Mouse (Mus musculus): Measurements from ENCODE around the gene Ugt1a6a. TPM values are rescaled to one million over a fixed set of nuclear protein-coding genes. Genes with fewer than 3 reads are reported as not detected.
A peak's percentile ranks its signal among the peaks of the same experiment; 100 is the strongest.

The Ugt1a6a gene
- polyA plus RNA-seq, 1 experiment from 2014 or later, result 7.9 TPM

GRCm38 (mm10) chr1:88235046-88235893 lies 100.7 kb downstream of the Ugt1a6a start:
- Histone ChIP-seq H3K9ac (no peak overlapping the region), H3K4me3 (replicated peaks) (no peak overlapping the region), H3K36me3 (no peaks in the 10 kb centered on the region), H3K4me1 (replicated peaks) (no peaks in the 10 kb centered on the region), H3K27me3 (replicated peaks) (no peaks in the 10 kb centered on the region), H3K27ac (no peak overlapping the region), H3K9me3 (peaks cover 38% of the 10 kb centered on the region), H3K4me2 (replicated peaks) (no peak overlapping the region)
- 63% methylated on average over 11 of the region's 11 CpGs for WGBS
- no peak for ATAC-seq

DNA sequence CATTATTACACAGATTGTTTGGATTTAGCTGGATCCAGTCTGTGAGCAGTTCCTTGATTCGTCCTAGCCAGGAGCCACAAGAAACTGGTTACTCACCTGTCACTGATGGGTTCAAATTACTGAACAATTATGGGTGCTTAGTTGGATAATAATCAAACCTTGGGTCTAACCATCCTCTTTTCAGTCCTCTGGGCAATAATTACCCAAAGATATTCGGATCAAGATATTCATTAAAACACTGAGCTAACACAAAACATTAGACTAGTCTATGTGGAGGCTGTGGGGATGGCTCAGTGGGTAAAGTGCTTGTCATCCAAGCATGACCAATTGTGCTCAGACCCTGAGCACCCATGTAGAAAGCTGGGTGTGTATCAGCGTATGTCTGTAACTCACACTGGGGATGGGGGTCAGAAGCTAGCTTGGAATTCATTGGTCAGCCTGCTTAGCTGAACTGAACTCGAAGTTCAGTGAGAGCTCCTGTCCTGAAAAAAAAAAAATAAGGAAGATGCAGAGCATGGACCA lies 101.3 kb downstream of the Ugt1a6a start:
- Histone ChIP-seq H3K4me2 (replicated peaks) (no peak overlapping the region), H3K9me3 (peaks cover 44% of the 10 kb centered on the region), H3K27me3 (replicated peaks) (no peaks in the 10 kb centered on the region), H3K4me3 (replicated peaks) (no peak overlapping the region), H3K9ac (no peak overlapping the region), H3K4me1 (replicated peaks) (no peaks in the 10 kb centered on the region), H3K36me3 (no peaks in the 10 kb centered on the region), H3K27ac (no peak overlapping the region)
- 62% methylated on average over 4 of the region's 4 CpGs for WGBS
- ATAC-seq, result no peak

DNA sequence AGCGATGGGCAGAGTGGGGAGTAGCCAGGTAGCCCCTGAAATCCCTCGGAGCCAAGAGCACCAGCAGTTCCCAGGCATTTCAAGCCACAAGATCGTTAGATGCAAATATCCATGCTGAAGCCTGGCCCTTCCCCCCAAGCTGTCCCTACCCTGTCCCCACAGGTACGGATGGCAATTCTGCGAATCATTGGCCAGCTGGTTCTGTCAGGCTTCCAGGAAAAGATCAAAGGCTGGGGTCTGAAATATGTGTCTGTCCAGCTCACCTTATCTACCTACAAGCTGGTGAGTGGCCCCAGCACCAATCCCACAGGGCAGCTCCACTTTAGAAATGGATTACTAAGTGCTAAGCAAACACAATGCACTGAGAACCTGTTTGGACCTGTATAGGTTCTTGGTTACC lies 102.7 kb downstream of the Ugt1a6a start:
- Histone ChIP-seq H3K27me3 (replicated peaks) (no peaks in the 10 kb centered on the region), H3K27ac (no peak overlapping the region), H3K4me2 (replicated peaks) (no peak overlapping the region), H3K9me3 (peaks cover 44% of the 10 kb centered on the region), H3K36me3 (no peaks in the 10 kb centered on the region), H3K4me1 (replicated peaks) (no peaks in the 10 kb centered on the region), H3K9ac (no peak overlapping the region), H3K4me3 (replicated peaks) (no peak overlapping the region)
- WGBS, result 68% methylated on average over 5 of the region's 5 CpGs
- ATAC-seq, result peak; percentile 10; the same call in 1 of the 2 replicates

- Histone ChIP-seq H3K27ac (no peak overlapping the region), H3K9ac (no peak overlapping the region), H3K36me3 (no peaks in the 10 kb centered on the region), H3K4me2 (replicated peaks) (no peak overlapping the region), H3K4me1 (replicated peaks) (no peaks in the 10 kb centered on the region), H3K27me3 (replicated peaks) (no peaks in the 10 kb centered on the region), H3K9me3 (peaks cover 44% of the 10 kb centered on the region), H3K4me3 (replicated peaks) (no peak overlapping the region)
- ATAC-seq, result no peak
- 71% methylated on average over 6 of the region's 6 CpGs for WGBS
Observed at GRCm38 (mm10) chr1:88238771-88239170, 104.2 kb downstream of the Ugt1a6a start.

GRCm38 (mm10) chr1:88240072-88240471 lies 105.5 kb downstream of the Ugt1a6a start:
- Histone ChIP-seq H3K4me1 (replicated peaks) (no peaks in the 10 kb centered on the region), H3K27me3 (replicated peaks) (no peaks in the 10 kb centered on the region), H3K36me3 (no peaks in the 10 kb centered on the region), H3K27ac (no peak overlapping the region), H3K9ac (no peak overlapping the region), H3K4me3 (replicated peaks) (no peak overlapping the region), H3K4me2 (replicated peaks) (no peak overlapping the region), H3K9me3 (peaks cover 40% of the 10 kb centered on the region)
- whole genome bisulfite sequencing, result 70% methylated on average over 5 of the region's 5 CpGs
- ATAC-seq, result no peak

- 71% methylated on average over 4 of the region's 4 CpGs for WGBS
- Histone ChIP-seq H3K9ac (no peak overlapping the region), H3K4me1 (replicated peaks) (no peaks in the 10 kb centered on the region), H3K4me3 (replicated peaks) (no peak overlapping the region), H3K9me3 (peaks cover 37% of the 10 kb centered on the region), H3K27me3 (replicated peaks) (no peaks in the 10 kb centered on the region), H3K4me2 (replicated peaks) (no peak overlapping the region), H3K36me3 (no peaks in the 10 kb centered on the region), H3K27ac (no peak overlapping the region)
- no peak for ATAC-seq
Observed at GRCm38 (mm10) chr1:88240579-88240978, 106.0 kb downstream of the Ugt1a6a start.

DNA sequence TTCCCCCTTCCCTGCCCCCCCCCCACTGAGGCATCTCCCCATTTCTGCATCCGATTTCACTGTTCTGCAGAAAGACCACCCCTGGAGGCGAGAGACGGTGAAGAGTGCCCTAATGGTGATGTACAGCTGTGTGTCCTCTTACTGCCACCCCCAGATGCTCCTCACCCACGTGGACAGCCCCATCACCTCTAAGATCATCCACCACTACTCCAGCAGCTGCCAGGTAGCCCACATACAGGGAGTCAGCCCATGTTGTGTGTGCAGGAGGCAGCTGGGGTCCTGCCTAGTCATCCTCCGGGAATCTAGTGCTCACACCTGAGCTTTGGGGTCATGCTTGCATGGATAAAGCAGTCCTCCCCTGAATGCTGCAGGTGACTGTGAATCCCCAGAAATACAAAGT lies 109.3 kb downstream of the Ugt1a6a start:
- 62% methylated on average over 5 of the region's 5 CpGs for WGBS
- Histone ChIP-seq H3K4me3 (replicated peaks) (no peak overlapping the region), H3K36me3 (no peaks in the 10 kb centered on the region), H3K4me1 (replicated peaks) (no peaks in the 10 kb centered on the region), H3K9me3 (peaks cover 33% of the 10 kb centered on the region), H3K9ac (no peak overlapping the region), H3K4me2 (replicated peaks) (no peak overlapping the region), H3K27me3 (replicated peaks) (no peaks in the 10 kb centered on the region), H3K27ac (no peak overlapping the region)
- ATAC-seq, result no peak

DNA sequence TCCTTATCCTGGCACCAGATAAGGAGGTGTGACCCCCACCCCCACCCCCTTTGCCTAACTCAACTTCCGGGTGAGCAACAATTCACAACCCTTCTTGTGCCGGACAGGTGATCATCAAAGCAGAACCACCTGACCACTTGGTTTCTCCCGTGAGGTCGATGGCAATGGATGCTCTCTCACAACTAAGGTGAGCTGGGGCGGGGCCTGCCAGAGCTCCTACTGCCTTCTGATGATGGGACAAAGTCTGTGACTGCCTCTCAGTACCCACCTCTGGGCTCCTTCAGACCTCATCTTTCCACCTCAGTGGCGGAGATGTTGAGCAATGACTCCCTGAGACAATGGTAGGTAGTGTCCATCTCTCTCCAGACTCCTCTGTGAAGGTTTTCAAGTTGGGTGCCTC lies 111.3 kb downstream of the Ugt1a6a start:
- no peak overlapping the region for H3K9ac ChIP-seq
- no peak overlapping the region for H3K27ac ChIP-seq
- ATAC-seq, result 0 out of 2 replicates have a peak, but pooled peaks have one; percentile 3
- WGBS, result 79% methylated on average over 6 of the region's 6 CpGs
- no peaks in the 10 kb centered on the region for H3K27me3 ChIP-seq (replicated peaks)
- peaks cover 20% of the 10 kb centered on the region for H3K9me3 ChIP-seq
- H3K4me2 ChIP-seq (replicated peaks), result no peak overlapping the region
- no peaks in the 10 kb centered on the region for H3K4me1 ChIP-seq (replicated peaks)
- H3K36me3 ChIP-seq, result no peaks in the 10 kb centered on the region
- no peak overlapping the region for H3K4me3 ChIP-seq (replicated peaks)

- ATAC-seq, result no peak
- H3K9ac ChIP-seq, result no peak overlapping the region
- 49% methylated on average over 6 of the region's 6 CpGs for WGBS
- H3K36me3 ChIP-seq, result no peaks in the 10 kb centered on the region
- no peaks in the 10 kb centered on the region for H3K4me1 ChIP-seq (replicated peaks)
- no peak overlapping the region for H3K27ac ChIP-seq
- H3K4me3 ChIP-seq (replicated peaks), result no peak overlapping the region
- H3K9me3 ChIP-seq, result peaks cover 17% of the 10 kb centered on the region
- H3K4me2 ChIP-seq (replicated peaks), result no peak overlapping the region
- no peaks in the 10 kb centered on the region for H3K27me3 ChIP-seq (replicated peaks)
Observed at GRCm38 (mm10) chr1:88246386-88246785, 111.8 kb downstream of the Ugt1a6a start.

DNA sequence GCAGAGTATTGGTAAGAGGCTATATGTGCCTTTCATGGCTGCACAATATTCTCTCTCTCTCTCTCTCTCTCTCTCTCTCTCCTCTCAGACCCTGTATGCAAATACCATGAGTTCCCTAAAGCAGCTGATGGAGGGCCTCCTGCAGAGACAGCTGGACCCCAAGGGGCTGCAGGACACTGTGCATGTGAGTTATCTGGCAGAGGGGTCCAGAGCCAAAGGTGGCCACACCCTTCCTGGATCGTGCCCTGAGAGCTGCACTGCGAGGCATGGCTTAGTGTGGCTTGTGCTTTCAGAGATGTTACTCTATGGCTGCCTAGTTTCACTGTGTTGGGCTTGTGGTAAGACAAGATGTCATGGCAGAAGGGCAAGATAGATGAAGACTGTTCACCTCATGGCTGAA lies 113.1 kb downstream of the Ugt1a6a start:
- ATAC-seq, result no peak
- H3K9me3 ChIP-seq, result peaks cover 12% of the 10 kb centered on the region
- 53% methylated on average over 2 of the region's 2 CpGs for WGBS

DNA sequence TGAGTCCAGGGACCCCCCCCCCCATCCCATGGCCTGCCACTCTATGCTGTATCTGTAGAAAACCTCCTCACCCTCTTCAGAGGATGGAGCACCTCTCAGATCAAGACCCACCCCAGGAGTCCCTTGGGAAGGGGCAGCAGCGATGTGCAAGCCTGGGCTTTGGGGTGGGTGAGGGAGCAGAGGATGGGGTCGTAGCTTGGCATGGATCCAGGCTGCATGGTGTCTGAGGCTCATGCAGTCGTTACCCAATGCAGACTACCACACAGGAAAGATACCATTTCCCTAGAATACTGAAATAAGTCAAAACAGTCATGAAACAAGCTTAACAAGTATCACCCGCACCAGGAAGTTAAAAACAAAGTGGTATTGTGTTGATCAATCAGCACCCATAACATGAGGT lies 114.0 kb downstream of the Ugt1a6a start:
- no peaks in the 10 kb centered on the region for H3K27me3 ChIP-seq (replicated peaks)
- no peak overlapping the region for H3K27ac ChIP-seq
- 70% methylated on average over 4 of the region's 4 CpGs for WGBS
- H3K4me1 ChIP-seq (replicated peaks), result no peaks in the 10 kb centered on the region
- no peak overlapping the region for H3K4me2 ChIP-seq (replicated peaks)
- no peak overlapping the region for H3K9ac ChIP-seq
- peaks cover 8% of the 10 kb centered on the region; the same call in 1 of the 2 replicates for H3K9me3 ChIP-seq
- no peak for ATAC-seq
- H3K4me3 ChIP-seq (replicated peaks), result no peak overlapping the region
- no peaks in the 10 kb centered on the region for H3K36me3 ChIP-seq

More for the DNA sequence above, 113.1 kb downstream of the Ugt1a6a start:
- no peak overlapping the region for H3K4me2 ChIP-seq (replicated peaks)
- no peak overlapping the region for H3K9ac ChIP-seq
- no peaks in the 10 kb centered on the region for H3K4me1 ChIP-seq (replicated peaks)
- H3K4me3 ChIP-seq (replicated peaks), result no peak overlapping the region
- H3K27ac ChIP-seq, result no peak overlapping the region
- no peaks in the 10 kb centered on the region for H3K36me3 ChIP-seq
- no peaks in the 10 kb centered on the region for H3K27me3 ChIP-seq (replicated peaks)

- Histone ChIP-seq H3K4me2 (replicated peaks) (no peak overlapping the region), H3K9me3 (peaks cover 3% of the 10 kb centered on the region; the same call in 1 of the 2 replicates), H3K9ac (no peak overlapping the region), H3K36me3 (no peaks in the 10 kb centered on the region), H3K27me3 (replicated peaks) (no peaks in the 10 kb centered on the region), H3K4me3 (replicated peaks) (no peak overlapping the region), H3K27ac (no peak overlapping the region), H3K4me1 (replicated peaks) (no peaks in the 10 kb centered on the region)
- ATAC-seq, result no peak
- WGBS, result 78% methylated on average over 7 of the region's 7 CpGs
Observed at GRCm38 (mm10) chr1:88249596-88249995, 115.0 kb downstream of the Ugt1a6a start.

DNA sequence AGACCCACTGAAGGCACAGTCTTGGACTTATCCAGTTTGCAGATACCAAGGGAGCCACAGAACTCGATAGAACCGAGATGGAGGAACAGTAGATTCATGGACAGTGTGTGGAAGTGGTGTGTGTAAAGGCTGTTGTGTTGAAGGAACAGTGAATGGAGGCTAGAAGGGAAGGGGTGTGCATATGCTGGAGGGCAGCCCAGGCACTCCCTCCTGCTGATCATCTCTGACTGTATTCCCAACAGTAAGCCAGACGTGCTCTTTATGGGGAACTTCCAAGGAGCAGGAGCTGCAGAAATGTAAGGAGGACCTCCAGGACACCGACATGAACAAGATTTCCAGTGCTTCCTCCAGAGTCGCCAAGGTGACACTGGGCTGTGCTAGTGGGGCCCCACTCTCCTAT lies 115.4 kb downstream of the Ugt1a6a start:
- no peak for ATAC-seq
- Histone ChIP-seq H3K4me3 (replicated peaks) (no peak overlapping the region), H3K9me3 (peaks cover 5% of the 10 kb centered on the region; the same call in 1 of the 2 replicates), H3K4me2 (replicated peaks) (no peak overlapping the region), H3K4me1 (replicated peaks) (no peaks in the 10 kb centered on the region), H3K36me3 (no peaks in the 10 kb centered on the region), H3K9ac (no peak overlapping the region), H3K27me3 (replicated peaks) (no peaks in the 10 kb centered on the region), H3K27ac (no peak overlapping the region)
- WGBS, result 81% methylated on average over 5 of the region's 5 CpGs
